Mouse (Mus musculus): ENCODE results near the gene Chid1.
A peak's percentile ranks its signal among the peaks of the same experiment; 100 is the strongest.

Chid1 gene

GRCm38 (mm10) chr7:141539556-141540311 is at the start of gene Chid1:
Gene Chid1 (minus strand): TSS chr7:141539857.
- DNase-seq (ENCODE audit: low read depth), result peak; percentile 98

DNA sequence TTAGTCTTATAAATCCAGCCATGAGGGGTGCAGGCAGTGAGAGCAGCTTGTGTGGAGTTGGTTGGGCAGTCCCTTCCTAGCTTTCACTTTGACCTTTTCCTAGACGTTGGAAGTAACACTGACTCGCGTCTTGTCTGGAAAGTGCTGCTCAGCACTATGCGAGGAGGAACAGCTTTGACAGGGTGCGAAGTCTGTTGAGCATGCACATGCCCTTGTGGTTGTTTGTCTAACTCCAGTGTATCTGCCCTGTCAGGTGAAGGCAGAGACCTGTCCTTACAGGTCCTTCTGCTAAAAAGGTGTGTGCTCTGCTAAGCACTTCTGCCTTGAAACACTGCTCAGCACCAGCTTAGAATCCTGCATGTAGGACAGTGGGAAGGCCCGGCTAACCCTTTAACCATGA is 49.2 kb upstream of the Chid1 start:
- no peak for DNase-seq (ENCODE audit: low read depth)

DNA sequence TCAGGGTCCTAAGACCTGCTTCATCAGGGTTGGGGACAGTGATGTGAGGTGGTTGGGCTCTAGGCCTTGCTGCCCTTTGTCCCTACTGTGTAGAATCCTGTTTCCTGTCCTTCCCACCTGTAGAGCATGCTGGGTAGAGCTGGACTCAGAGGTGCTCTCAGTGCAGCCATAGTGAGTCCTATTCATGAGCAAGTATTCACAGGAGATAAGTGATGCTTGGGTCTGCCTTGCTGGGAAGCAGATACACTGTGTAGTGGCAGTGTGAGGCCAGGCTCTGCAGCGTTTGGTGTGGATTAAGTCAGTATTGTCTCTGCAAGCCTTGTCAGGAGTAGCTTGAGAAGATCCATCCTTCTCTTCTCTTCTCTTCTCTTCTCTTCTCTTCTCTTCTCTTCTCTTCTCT is 46.2 kb upstream of the Chid1 start:
- DNase-seq (ENCODE audit: low read depth), result no peak

GRCm38 (mm10) chr7:141585288-141585687 is 45.6 kb upstream of the Chid1 start:
- no peak for DNase-seq (ENCODE audit: low read depth)

DNA sequence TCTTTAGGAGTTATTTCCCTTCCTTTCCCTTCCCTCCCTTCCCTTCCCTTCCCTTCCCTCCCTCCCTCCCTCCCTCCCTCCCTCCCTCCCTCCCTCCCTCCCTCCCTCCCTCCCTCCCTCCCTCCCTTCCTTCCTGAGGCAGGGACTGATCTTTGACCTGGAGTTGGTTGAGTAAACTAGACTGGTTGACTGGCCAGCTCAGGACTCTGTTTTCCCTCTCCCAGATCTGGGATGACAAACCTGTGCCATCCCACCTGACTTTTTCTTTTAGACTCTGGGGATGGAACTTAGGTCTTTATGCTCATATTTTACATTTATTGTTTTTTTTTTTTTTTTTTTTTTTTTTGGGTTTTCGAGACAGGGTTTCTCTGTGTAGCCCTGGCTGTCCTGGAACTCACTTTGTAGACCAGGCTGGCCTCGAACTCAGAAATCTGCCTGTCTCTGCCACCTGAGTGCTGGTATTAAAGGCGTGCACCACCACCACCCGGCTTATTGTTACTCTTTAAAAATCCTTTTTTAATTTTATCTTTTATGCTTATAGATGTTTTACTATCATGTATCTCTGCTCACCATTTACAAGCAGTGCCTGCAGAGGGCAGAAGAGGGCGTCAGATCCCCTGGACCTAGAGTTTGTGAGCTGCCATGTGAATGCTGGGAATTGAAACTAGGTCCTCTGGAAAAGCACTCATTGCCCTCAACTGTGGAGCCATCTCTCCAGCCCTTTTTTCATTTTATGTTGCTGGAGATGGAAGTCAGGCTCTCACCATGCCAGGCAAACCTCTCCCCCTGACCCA is 44.6 kb upstream of the Chid1 start:
- no peak for DNase-seq (ENCODE audit: low read depth)

GRCm38 (mm10) chr7:141581323-141581722 is 41.7 kb upstream of the Chid1 start:
- DNase-seq (ENCODE audit: low read depth), result no peak

- peak; percentile 41 for DNase-seq (ENCODE audit: low read depth)
These were observed 39.3 kb upstream of the Chid1 start for GRCm38 (mm10) chr7:141578943-141579342.

- DNase-seq (ENCODE audit: low read depth), result peak; percentile 71
These were observed 38.9 kb upstream of the Chid1 start for GRCm38 (mm10) chr7:141578511-141578910.

DNA sequence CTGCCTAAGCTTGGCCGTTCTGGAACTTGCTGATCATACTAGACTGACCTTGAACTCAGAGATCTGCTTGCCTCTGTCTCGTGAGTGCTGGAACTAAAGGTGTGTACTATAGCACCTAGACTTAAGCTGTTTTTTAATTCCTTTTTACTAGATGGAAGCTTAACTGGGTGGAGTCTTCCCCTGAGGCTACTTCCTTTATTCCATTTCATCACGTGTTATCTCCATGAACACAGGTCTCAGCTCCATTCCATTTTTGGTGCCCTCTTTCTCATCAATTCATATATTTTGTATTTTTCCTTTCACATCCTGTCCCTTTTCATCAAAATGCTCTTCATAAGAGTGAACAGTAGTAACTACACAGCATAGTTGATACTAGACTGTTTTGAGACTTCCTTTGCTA is 38.1 kb upstream of the Chid1 start:
- no peak for DNase-seq (ENCODE audit: low read depth)

- DNase-seq (ENCODE audit: low read depth), result no peak
These were observed 35.8 kb upstream of the Chid1 start for GRCm38 (mm10) chr7:141575481-141575880.

DNA sequence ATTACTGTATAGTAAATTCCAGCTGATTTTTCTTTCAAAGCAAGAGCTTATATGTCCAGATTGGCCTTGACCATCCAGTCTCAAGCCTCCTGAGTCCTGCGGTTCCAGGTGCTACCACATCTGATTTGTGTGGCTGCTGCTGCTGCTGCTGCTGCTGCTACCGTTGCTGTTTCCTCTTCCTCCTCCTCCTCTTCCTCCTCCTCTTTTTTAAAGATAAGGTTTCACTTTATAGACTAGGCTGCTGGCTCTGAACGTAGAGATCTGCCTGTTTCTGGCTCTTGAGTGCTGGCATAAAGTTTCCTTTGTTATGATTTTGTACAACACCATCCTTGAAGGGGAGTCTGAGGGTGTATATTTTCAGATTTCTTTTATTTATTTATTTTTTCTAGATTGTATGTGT is 34.4 kb upstream of the Chid1 start:
- DNase-seq (ENCODE audit: low read depth), result peak; percentile 68

DNA sequence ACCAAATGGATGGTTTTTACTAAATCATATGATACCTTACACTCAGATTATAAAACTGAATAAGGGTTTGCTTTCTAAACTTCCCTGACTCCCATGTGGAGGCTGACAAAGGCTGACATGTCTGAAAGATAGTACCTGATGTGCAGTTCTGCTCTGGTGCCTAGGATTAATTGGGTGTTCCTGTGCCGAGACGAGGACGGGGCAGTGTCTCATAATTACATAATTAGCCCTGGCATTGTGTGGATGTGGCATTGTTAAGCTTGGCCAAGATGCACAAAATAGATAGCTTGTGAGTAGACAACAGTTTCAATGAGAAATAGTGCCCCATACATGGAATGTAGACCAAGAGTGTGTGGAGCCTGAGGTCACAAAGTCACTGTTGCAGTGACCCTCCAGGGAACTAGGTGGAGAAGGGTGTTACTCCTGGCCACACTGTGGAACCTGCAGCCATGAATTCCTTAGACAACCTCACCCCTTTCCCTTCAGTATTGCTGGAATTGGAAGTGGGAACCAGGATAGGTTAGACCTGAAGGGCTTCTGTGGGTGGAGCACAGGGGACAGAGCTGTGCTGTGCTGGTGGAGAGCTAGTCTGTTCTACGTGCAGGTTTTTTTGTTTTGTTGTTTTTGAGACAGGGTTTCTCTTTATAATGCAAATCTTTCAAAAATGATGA is 31.1 kb upstream of the Chid1 start:
- no peak for DNase-seq (ENCODE audit: low read depth)

- no peak for DNase-seq (ENCODE audit: low read depth)
These were observed 30.3 kb upstream of the Chid1 start for GRCm38 (mm10) chr7:141569916-141570315.

- no peak for DNase-seq (ENCODE audit: low read depth)
These were observed 29.7 kb upstream of the Chid1 start for GRCm38 (mm10) chr7:141569283-141569803.

DNA sequence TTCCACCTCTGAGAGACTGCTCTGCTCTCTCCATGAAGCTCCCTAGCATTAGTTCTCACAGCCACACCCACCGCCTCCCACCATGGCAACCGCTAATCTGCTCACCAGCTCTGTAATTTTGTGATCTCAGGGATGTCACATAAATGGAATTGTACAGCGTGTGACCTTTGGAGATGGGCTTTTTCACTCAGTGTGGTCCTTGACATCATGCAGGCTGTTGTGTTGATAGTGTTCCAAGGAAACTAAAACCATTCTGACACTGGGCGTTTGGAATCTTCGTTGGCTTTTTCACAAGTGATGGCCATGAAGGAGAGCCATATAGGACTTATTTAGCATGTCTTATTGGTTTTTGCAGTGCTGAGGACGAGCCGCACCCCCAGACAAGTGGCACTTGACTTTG is 26.9 kb upstream of the Chid1 start:
- no peak for DNase-seq (ENCODE audit: low read depth)

DNA sequence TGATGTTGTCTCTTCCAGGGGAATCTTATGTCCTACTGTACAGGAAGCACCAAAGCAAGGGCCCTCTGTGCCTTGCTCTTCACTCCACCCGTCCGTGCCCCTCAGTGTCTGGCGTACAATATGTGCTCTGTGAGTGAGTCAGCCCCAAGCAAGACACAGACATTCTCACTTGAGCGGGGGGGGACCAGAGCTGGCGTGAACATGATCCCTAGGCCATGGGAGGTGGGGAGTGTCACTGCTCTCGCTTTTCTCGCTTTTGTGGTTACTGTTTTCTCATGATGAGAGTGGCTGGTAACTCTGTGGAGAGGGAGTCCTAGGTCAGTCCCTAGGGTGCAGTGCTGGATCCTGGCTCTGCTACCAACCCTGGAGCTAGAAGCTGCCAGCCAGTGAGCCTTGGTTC is 24.9 kb upstream of the Chid1 start:
- no peak for DNase-seq (ENCODE audit: low read depth)

DNA sequence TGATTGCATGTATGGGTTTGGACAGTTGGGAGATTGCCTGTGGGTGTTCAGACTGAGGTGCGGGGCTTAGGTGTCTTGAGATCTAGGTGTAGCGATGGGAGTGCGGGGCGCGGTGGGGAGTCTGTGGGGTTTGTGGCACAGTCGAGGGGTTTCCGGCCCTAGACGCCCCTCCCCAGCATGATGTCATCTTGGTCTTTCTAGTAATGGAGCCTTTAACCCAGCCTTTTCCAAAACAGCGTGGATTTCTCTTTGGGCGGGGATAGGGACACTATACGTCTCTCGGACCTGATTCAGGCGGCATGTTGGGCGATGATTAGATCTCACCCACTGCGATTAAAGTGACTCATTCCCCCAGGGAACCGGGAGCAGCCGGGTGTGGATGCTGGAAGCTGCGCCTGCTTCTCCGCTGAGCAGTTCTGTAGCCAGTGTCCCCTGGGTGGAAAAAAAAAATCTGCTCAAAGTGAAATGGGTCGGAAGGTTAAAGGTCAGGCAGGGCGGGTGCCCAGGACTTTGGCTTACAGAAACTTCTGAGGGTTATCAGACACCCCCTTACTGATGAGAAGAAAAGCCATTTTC is 23.3 kb upstream of the Chid1 start:
- peak; percentile 56 for DNase-seq (ENCODE audit: low read depth)

DNA sequence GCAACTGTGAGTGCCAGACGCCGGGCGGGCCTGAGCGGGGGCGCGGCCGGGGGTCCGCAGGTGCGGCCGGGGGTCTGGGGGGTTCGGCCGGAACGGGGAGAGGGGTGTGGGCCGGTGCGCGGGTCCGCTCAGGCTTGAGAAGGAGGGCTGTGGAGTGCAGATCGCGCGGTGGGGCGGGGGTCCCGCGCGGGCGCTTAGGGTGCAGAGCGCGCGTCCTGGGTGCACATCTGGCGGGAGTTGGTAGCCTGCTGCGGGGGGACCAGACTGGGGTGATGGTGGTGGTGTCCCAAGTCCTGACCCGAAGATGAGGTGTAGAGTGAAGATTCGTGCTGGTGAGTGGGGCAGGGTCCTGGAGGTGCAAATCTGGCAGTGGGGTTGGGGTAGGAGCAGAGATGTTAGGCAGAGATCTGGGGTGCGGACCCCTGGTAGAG is 22.8 kb upstream of the Chid1 start:
- DNase-seq (ENCODE audit: low read depth), result no peak

GRCm38 (mm10) chr7:141561682-141562391 is 22.2 kb upstream of the Chid1 start, which contains the start of gene Ap2a2:
Gene Ap2a2 (plus strand): TSS chr7:141562173.
- peak; percentile 93 for DNase-seq (ENCODE audit: low read depth)

DNA sequence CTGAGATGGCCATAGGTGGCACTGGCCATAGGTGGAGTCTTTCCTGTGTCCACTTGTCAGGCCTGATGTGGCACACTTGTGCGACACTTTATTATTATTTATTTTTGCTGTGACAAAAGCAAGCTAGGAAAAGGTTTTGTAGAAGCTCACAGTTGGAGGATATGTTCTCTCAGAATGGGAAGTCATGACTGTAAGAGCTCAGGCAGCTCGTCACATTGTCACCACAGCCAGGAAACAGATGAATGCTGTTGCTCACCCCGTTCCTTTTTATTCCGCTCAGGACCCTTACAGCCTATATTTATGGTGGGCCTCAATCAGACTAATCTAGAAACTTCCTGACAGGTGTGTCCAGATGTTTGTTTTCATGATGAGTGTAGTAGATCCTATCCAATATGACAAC is 20.8 kb upstream of the Chid1 start:
- peak; percentile 55 for DNase-seq (ENCODE audit: low read depth)

DNA sequence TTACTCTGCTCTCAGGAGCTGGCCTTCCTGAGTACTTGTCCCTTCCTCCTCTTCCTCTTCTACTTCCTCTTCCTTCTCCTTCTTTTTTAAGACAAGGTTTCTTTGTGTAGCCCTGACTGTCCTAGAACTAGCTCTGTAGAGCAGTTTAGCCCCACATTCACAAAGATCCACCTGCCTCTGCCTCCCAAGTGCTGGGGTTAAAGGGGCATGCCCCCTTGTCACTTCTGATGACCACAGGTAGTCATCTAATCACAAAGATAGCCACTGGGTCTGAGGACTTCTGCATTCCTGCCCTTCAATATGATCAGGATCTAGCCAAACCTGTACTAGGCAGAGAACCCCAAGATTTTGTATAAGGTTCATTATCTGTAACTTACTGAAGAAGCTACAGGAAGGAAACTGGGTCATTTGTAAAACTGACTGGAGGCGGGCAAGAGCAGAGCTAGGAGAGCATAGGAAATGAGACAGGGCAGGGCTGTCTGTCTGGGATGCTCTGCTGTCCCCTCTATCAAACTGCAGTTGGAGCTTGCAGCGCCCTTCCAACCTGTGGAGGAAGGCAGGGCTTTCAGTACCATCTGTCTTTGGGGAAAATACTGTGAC is 20.2 kb upstream of the Chid1 start:
- no peak for DNase-seq (ENCODE audit: low read depth)
